Mouse (Mus musculus) neural tube, embryonic 13.5 days (tissue): ENCODE measurements around the gene Pgrmc2. TPM values are rescaled to one million over a fixed set of nuclear protein-coding genes. Genes with fewer than 3 reads are reported as not detected.

ENCODE experiments used
- ATAC-seq: fragments of 200-750 bp; cut with Nextera tagmentation; 2 replicates; pipeline ENCODE4 v1.8.0; 2017; ENCODE audit warnings: low read depth, mild to moderate bottlenecking, moderate TSS enrichment, moderate library complexity
- H3K27ac ChIP-seq: fragments of 300-500 bp; sonication (generic); replicated peaks from 2 replicates; pipeline ENCODE4 v1.5.1; 2015; ENCODE audit warnings: moderate library complexity, mild to moderate bottlenecking, inconsistent platforms
- H3K27me3 ChIP-seq: fragments of 300-500 bp; sonication (generic); 2 replicates; pipeline ENCODE4 v1.6.1; 2015; ENCODE audit warnings: mild to moderate bottlenecking, inconsistent platforms
- H3K36me3 ChIP-seq: fragments of 300-500 bp; sonication (generic); 2 replicates; pipeline ENCODE4 v1.6.1; 2015; ENCODE audit warnings: mild to moderate bottlenecking, inconsistent platforms
- H3K4me1 ChIP-seq: fragments of 300-500 bp; sonication (generic); replicated peaks from 2 replicates; pipeline ENCODE4 v1.6.1; 2015; ENCODE audit warnings: inconsistent platforms
- H3K4me2 ChIP-seq: fragments of 300-500 bp; sonication (generic); 2 replicates; pipeline ENCODE4 v1.6.1; 2015; ENCODE audit warnings: inconsistent platforms, mild to moderate bottlenecking, moderate library complexity
- H3K4me3 ChIP-seq: fragments of 300-500 bp; sonication (generic); 2 replicates; pipeline ENCODE4 v1.5.1; 2015; ENCODE audit warnings: mild to moderate bottlenecking, inconsistent platforms
- H3K9ac ChIP-seq: fragments of 300-500 bp; sonication (generic); 2 replicates; pipeline ENCODE4 v1.6.1; 2015; ENCODE audit warnings: moderate library complexity, mild to moderate bottlenecking, inconsistent platforms
- H3K9me3 ChIP-seq: fragments of 300-500 bp; sonication (generic); 2 replicates; pipeline ENCODE4 v1.6.1; 2016; ENCODE audit warnings: inconsistent platforms
- WGBS: fragments of 180-500 bp; shearing (Covaris S2); methylation state at CpG from one replicate; pipeline ENCODE4 v1.1.7; 2015; 5-methylcytosine and 5-hydroxymethylcytosine counted together
- polyA plus RNA-seq: library from polyadenylated mRNA; unstranded; fragments of >200 nt; fragmentation: Nextera tagmentation; extraction: Ambion mirVana; gene quantifications from 2 replicates; pipeline ENCODE4 v1.2.1, GENCODE M21; 2015

Pgrmc2 gene
- polyA plus RNA-seq, 1 experiment from 2014 or later: 33.2 TPM

DNA sequence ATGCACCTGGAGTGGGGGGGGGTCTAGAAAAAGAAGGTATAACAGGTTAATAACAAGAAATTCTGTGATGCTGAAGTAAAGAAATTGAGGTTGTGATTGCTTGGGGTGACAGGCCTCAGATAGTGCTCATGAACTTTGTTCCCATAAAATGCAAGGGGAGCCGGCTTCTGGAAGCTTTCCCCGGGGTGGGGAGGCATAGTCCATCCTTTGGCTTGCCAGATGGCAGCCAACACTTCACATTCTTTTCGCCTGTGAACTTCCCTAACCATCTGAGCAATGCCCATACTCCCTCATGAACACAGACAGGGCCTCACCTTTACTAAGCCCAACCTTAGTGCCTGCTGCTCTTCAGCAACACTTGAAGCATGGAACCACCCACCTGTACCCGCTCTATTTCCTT is 9.5 kb upstream of the Pgrmc2 start:
- no peak overlapping the region for H3K27ac ChIP-seq
- no peaks in the 10 kb centered on the region for H3K9me3 ChIP-seq
- H3K4me3 ChIP-seq: no peak overlapping the region
- H3K4me1 ChIP-seq: no peaks in the 10 kb centered on the region
- no peaks in the 10 kb centered on the region for H3K27me3 ChIP-seq
- no peak overlapping the region for H3K9ac ChIP-seq
- no peak overlapping the region for H3K4me2 ChIP-seq
- H3K36me3 ChIP-seq: no peaks in the 10 kb centered on the region
- 88% methylated on average over 4 of the region's 4 CpGs for WGBS
- ATAC-seq: no peak

DNA sequence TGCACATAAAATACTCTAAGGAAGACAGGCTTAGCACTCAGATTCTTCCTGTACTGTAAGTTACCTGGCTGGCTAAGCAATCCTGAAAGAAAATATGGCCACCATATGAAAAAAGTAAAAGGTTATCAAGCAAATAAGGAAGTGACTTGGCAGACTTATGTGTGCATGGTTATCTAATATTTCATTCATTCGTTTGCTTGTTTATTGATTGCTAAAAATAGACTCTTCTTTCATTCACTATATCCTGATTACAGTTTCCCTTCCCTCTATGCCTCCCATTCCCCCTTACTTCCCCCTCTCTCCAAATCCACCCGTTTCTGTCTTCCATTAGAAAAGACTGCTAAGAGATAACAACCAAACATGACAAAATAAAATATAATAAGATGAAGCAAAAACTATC is 8.0 kb upstream of the Pgrmc2 start:
- H3K4me3 ChIP-seq: no peak overlapping the region
- H3K27ac ChIP-seq: no peak overlapping the region
- H3K27me3 ChIP-seq: no peaks in the 10 kb centered on the region
- no peak overlapping the region for H3K4me2 ChIP-seq
- WGBS: 82% methylated on average over 2 of the region's 2 CpGs
- no peak for ATAC-seq
- no peaks in the 10 kb centered on the region for H3K9me3 ChIP-seq
- no peaks in the 10 kb centered on the region for H3K36me3 ChIP-seq
- H3K4me1 ChIP-seq: no peaks in the 10 kb centered on the region
- H3K9ac ChIP-seq: no peak overlapping the region

DNA sequence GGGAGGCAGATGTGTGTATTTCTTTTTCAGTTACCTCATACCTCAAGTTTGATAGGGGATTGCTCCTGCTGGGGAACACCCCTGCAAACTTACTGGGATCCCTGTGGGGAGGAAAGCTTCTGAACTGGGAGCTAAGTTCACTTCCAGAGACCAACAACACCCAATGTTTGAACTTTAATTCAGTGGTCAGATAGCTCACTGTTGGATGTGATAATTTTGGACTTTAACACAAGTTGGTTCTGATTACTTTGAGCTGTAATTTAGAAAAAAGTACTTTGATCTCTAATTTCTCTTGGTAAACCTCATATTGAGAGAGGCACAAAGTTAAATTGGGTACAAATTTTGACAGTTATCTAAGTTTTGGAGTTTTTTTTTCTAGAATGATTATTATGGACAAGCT is 4.2 kb upstream of the Pgrmc2 start:
- no peaks in the 10 kb centered on the region for H3K27me3 ChIP-seq
- peaks cover 8% of the 10 kb centered on the region for H3K4me1 ChIP-seq
- no peak overlapping the region for H3K9ac ChIP-seq
- no peaks in the 10 kb centered on the region for H3K36me3 ChIP-seq
- no peak for ATAC-seq
- H3K4me2 ChIP-seq: no peak overlapping the region
- no peak overlapping the region for H3K4me3 ChIP-seq
- no peak overlapping the region for H3K27ac ChIP-seq
- no peaks in the 10 kb centered on the region for H3K9me3 ChIP-seq

DNA sequence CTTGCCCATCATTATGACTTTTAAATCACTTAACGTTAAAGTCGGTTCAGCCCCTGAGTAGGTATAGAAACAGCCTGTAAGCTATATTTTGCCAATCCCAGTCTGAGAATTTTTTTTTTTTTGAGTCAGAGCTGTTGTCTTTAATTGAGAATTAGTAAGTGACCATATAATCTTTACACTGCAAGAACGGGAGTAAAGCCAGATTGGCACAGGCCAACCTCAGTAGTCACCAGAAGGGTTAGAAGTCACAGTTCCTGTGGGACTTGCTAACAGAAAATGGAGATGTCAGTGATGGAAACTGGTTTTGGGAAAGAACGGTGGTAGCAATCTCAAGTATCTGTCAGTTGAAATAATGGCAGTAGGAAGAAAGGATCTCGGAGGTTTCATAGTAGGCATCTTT is 1.6 kb upstream of the Pgrmc2 start:
- no peak for ATAC-seq
- H3K4me2 ChIP-seq: peak overlapping the region; percentile 76
- H3K4me1 ChIP-seq: peaks cover 32% of the 10 kb centered on the region
- 0 out of 2 replicates have a peak overlapping the region, but pooled peaks have one; percentile 84 for H3K4me3 ChIP-seq
- no peaks in the 10 kb centered on the region for H3K9me3 ChIP-seq
- no peak overlapping the region for H3K27ac ChIP-seq
- H3K27me3 ChIP-seq: no peaks in the 10 kb centered on the region
- H3K36me3 ChIP-seq: no peaks in the 10 kb centered on the region
- no peak overlapping the region for H3K9ac ChIP-seq
- WGBS: 85% methylated on average over 5 of the region's 5 CpGs

DNA sequence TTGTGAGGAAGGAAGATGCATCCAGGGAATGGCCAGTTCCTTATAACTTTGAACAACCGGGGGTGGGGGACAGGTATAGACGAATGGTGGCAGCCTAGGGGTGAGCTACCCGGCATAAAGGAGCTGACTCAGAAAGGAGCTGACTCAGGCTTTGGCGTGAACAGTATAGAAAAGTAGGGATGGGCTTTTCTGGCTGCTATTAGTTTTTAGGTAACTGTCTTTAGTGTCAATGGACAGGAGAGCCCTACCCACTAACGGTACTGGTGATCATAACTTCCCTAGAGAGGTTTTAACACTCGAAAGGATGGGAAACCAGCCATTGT is 905 bp upstream of the Pgrmc2 start:
- no peaks in the 10 kb centered on the region for H3K36me3 ChIP-seq
- H3K4me1 ChIP-seq: peaks cover 32% of the 10 kb centered on the region
- peak; percentile 43 for ATAC-seq
- peak overlapping the region; percentile 76 for H3K4me2 ChIP-seq
- peak overlapping the region; percentile 84 for H3K4me3 ChIP-seq
- peak overlapping the region; percentile 94 for H3K27ac ChIP-seq
- peak overlapping the region; percentile 86 for H3K9ac ChIP-seq
- no peaks in the 10 kb centered on the region for H3K27me3 ChIP-seq
- 2% methylated on average over 6 of the region's 6 CpGs for WGBS
- no peaks in the 10 kb centered on the region for H3K9me3 ChIP-seq

DNA sequence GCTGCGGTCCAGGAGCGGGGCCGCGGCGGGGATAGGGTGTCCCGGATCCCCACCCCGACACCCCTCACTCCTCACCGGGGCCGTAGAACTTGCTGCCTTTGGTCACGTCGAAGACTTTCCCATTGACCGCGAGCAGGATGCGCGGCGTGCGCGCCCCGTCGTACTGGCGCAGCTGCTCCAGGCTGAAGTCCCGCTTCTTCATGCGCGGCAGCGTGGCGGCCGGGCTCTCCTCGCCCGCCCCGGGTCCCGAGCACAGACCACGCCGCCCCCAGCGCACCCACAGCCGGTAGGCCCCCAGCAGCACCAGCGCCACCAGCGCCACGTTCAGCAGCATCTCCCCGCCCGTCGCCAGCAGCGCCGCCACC is 344 bp downstream of the Pgrmc2 start:
- peak overlapping the region; percentile 77 for H3K4me2 ChIP-seq
- peak overlapping the region; percentile 86 for H3K9ac ChIP-seq
- H3K4me3 ChIP-seq: peak overlapping the region; percentile 84
- under 1% methylated on average over 30 of the region's 43 CpGs for WGBS
- H3K27me3 ChIP-seq: no peaks in the 10 kb centered on the region
- ATAC-seq: peak; percentile 58
- H3K4me1 ChIP-seq: peaks cover 32% of the 10 kb centered on the region
- H3K9me3 ChIP-seq: no peaks in the 10 kb centered on the region
- no peaks in the 10 kb centered on the region for H3K36me3 ChIP-seq
- peak overlapping the region; percentile 94 for H3K27ac ChIP-seq

DNA sequence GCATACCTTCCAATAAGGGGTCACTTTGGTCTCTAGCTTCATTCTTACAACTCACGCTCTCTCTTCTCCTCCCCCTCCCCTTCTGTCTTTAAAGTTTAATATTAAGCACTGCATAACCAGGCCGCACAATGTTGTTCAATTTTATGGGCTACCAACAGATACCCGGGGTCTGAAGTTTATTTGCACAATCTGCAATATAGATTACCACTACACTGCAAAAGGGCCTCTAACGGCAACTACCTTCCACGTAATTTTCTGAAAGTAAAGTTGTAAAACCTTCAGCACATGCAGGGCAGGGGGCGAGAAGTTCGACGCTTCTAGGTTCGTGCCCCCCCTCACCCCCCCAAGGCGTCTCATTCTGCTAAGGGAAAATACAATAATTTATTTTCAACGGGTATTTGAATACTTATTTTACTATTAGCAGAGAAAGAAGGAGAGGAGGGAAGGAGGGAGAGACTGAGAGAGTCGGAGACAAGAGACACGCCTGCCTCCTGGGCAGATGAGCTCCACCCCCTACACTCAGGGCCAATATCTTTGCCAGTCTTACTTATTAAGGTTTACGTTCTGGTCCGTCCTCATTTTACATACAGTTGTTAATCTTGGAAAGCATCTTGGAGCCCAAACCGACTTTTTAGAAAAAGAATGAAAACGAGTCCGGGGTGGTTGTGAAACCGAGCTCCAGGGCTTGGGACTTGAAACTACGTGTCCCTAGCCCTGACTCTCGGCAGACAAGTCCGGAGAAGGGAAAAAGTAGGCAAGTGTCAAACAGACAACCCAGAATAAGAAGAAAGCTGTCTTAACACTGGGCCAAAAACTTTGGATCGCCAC is 1.2 kb downstream of the Pgrmc2 start:
- no peak overlapping the region; the same call in 1 of the 2 replicates for H3K27ac ChIP-seq
- peak overlapping the region; percentile 86 for H3K9ac ChIP-seq
- H3K4me2 ChIP-seq: peak overlapping the region; percentile 77
- H3K9me3 ChIP-seq: no peaks in the 10 kb centered on the region
- peak overlapping the region; percentile 84 for H3K4me3 ChIP-seq
- 2% methylated on average over 23 of the region's 23 CpGs for WGBS
- no peaks in the 10 kb centered on the region for H3K27me3 ChIP-seq
- ATAC-seq: no peak
- peaks cover 32% of the 10 kb centered on the region for H3K4me1 ChIP-seq
- no peaks in the 10 kb centered on the region for H3K36me3 ChIP-seq

DNA sequence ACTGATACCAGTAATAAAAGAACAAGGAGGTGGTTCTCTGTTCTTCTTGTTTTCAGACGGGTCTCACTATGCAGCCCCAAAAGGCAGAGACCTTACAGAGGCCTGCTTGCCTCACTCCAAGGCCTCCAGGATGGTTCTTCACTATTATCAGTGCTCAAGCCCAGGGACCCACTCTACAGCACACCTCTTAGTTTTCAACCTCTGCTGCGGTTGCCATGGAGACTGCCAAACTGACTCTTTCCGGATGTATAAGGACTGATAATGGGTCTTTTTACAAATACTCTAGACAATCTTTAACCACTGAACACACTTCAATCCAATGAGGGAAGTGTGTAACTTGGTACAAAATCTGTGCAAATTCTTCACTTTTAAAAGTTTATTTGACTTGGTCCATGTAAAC is 2.1 kb downstream of the Pgrmc2 start:
- WGBS: 30% methylated on average over 3 of the region's 3 CpGs
- Histone ChIP-seq H3K9ac (no peak overlapping the region), H3K4me3 (peak overlapping the region; percentile 84)

DNA sequence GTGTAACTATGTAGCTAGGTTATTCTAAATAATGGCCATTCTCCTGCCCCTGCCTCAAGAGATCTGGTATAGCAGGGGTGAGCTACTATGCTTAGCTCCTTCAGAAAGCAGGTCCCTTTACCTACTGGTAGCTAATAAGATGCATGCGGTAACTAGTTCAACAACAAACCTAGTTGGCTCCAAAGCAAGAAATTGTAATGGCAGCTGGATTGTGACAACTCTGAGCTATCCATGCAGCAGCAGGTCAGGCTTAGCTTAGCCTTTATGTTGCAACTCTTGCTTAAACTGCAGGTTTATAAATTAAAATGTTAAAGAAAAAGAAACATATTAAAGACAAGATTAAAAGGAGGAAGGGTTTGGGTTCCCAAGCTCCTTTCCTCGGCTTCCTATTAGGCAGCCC is 4.2 kb downstream of the Pgrmc2 start:
- H3K36me3 ChIP-seq: no peaks in the 10 kb centered on the region
- H3K9me3 ChIP-seq: no peaks in the 10 kb centered on the region
- H3K4me3 ChIP-seq: no peak overlapping the region
- no peak overlapping the region for H3K27ac ChIP-seq
- H3K4me2 ChIP-seq: no peak overlapping the region
- H3K4me1 ChIP-seq: peaks cover 34% of the 10 kb centered on the region
- no peak overlapping the region for H3K9ac ChIP-seq
- 89% methylated on average over 2 of the region's 2 CpGs for WGBS
- no peak for ATAC-seq
- H3K27me3 ChIP-seq: no peaks in the 10 kb centered on the region

More for the DNA sequence above, 2.1 kb downstream of the Pgrmc2 start:
- H3K4me1 ChIP-seq: peaks cover 36% of the 10 kb centered on the region
- no peak overlapping the region for H3K27ac ChIP-seq
- H3K36me3 ChIP-seq: no peaks in the 10 kb centered on the region
- no peaks in the 10 kb centered on the region for H3K27me3 ChIP-seq
- H3K9me3 ChIP-seq: no peaks in the 10 kb centered on the region
- peak overlapping the region; percentile 77 for H3K4me2 ChIP-seq
- no peak for ATAC-seq

DNA sequence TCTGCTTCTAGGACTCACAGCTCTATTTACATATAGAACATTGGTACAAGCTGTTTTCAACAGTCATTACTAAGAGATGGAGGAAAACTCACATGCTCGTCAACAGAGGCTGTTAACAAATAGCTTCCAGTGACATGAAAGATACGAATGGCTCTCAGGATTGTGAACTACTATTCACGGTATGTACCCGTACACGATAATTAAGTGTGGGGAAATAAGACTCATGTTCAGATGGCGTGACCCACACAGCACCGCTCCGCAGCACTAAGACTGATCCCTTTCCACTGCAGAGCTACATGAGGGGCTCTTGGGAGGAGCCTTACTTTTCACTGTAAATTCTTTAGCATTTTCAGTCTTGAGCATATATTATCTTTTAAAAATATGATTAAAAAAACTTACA is 7.5 kb downstream of the Pgrmc2 start:
- no peak overlapping the region for H3K27ac ChIP-seq
- no peak overlapping the region for H3K9ac ChIP-seq
- no peaks in the 10 kb centered on the region for H3K36me3 ChIP-seq
- H3K4me2 ChIP-seq: no peak overlapping the region
- peaks cover 17% of the 10 kb centered on the region for H3K4me1 ChIP-seq
- no peaks in the 10 kb centered on the region for H3K27me3 ChIP-seq
- no peak for ATAC-seq
- no peaks in the 10 kb centered on the region for H3K9me3 ChIP-seq
- 68% methylated on average over 8 of the region's 8 CpGs for WGBS
- H3K4me3 ChIP-seq: no peak overlapping the region

DNA sequence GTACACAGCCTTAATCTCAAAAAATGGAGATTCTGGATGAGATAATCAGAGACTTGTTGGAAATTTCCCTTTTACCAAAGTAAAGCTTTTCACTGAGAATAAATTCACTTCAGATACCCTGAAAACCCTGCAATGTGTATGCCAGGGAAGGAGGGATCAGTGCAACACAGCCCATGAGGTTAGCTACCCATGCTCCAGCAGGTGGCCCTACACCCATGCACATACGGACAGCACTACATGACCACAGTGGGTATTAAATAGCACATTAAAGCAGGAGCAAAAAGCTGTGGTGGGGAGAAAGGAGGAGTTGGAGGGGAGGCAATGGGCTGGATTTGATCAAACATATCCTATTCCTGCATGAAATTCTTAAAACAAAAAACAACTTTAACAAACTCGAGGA is 12.3 kb downstream of the Pgrmc2 start:
- no peaks in the 10 kb centered on the region for H3K9me3 ChIP-seq
- H3K27ac ChIP-seq: no peak overlapping the region
- no peaks in the 10 kb centered on the region for H3K27me3 ChIP-seq
- WGBS: 76% methylated on average over 2 of the region's 2 CpGs
- peaks cover 36% of the 10 kb centered on the region for H3K36me3 ChIP-seq
- H3K9ac ChIP-seq: no peak overlapping the region
- 0 out of 2 replicates have a peak, but pooled peaks have one; percentile 56 for ATAC-seq
- H3K4me3 ChIP-seq: no peak overlapping the region
- no peak overlapping the region for H3K4me2 ChIP-seq
- H3K4me1 ChIP-seq: peaks cover 3% of the 10 kb centered on the region

DNA sequence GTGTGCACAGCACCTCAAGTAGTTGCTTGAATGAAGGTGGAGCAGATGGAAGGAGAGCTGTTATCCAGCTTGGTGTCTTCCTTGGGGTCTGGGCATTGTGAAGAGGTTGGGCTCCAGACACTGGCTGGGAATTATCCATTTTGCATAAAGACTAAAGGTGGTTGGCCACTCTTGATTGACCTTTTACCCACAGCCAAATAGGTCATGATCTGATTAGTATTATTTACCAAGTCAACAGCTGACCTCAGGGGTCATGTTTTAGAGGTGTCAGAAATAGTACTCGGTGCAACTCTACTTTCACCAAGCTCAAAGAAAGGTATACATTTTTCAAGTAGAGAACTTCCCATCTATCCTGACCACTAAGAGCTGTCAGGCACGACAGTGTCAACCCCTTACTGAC is 17.5 kb downstream of the Pgrmc2 start:
- H3K27me3 ChIP-seq: no peaks in the 10 kb centered on the region
- H3K36me3 ChIP-seq: peaks cover 56% of the 10 kb centered on the region
- H3K27ac ChIP-seq: no peak overlapping the region
- H3K4me1 ChIP-seq: no peaks in the 10 kb centered on the region
- H3K9me3 ChIP-seq: no peaks in the 10 kb centered on the region
- no peak overlapping the region for H3K9ac ChIP-seq
- no peak overlapping the region for H3K4me3 ChIP-seq
- no peak overlapping the region for H3K4me2 ChIP-seq
- 96% methylated on average over 2 of the region's 2 CpGs for WGBS
- no peak for ATAC-seq

DNA sequence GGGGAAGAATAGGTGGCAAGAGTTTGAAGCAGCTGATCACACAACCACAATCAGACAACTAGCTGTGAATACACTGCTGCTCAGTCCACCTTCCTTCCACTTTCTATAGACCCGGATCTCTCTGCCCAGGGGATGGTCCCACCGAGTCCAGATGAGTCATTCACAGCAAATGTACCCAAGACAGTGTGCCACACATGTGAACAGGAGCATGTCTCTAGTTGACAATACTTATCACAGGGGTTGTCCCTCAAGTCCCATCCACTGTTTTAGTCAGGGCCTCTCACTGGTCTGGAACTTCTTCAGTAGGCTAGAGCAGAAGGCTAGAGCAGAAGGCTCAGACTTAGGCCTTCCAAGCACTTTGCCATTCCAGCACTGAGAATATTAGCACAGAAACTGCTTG is 20.1 kb downstream of the Pgrmc2 start:
- ATAC-seq: no peak
- WGBS: 94% methylated on average over 2 of the region's 2 CpGs
- Histone ChIP-seq H3K9ac (no peak overlapping the region), H3K36me3 (peaks cover 35% of the 10 kb centered on the region), H3K27me3 (no peaks in the 10 kb centered on the region), H3K4me1 (no peaks in the 10 kb centered on the region), H3K27ac (no peak overlapping the region), H3K4me2 (no peak overlapping the region), H3K9me3 (no peaks in the 10 kb centered on the region), H3K4me3 (no peak overlapping the region)
